8 mouse cellular contexts compared by ENCODE assay signal in the genomic region with DNA sequence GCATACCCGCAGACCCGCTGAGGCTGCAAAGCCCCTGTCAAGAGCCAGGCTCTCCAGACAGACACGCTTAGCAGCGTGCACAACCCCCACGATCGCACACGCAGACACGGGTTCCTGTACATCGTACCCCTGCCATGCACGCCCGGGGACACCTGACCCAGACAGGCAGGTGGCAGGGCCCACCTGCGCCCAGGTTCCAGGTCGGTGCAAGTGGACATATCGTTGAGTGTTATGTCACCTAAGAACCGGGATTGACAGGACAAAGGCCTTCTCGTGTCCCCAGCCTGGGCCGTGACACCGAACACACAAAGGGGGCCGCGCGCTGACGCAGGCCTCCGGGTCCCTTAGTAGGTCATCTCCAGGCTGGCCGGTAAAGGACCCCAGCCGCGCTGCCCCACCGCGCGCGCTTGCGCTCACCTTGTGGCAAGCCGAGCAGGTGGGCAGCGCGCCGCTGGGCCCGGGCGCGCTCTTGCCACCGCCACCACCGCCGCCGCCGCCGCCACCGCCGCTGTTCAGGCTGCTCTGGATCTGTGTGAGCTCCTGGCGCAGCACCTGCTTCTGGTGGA. TPM values are rescaled to one million over a fixed set of nuclear protein-coding genes. Genes with fewer than 3 reads are reported as not detected.
DNase-seq lines count a peak whose midpoint lies in the region; ATAC-seq lines count a peak whose summit lies in the region.

No protein-coding gene starts in this region.

- peak overlapping the region; percentile 30; the same call in 1 of the 2 replicates for H3K27ac ChIP-seq in lung, embryonic 16.5 days (ENCODE audit: low read length)
- H3K27ac ChIP-seq in hindbrain, embryonic 13.5 days: peak overlapping the region; percentile 86
- H3K27ac ChIP-seq in midbrain, embryonic 15.5 days: peak overlapping the region; percentile 80

- peak overlapping the region; percentile 96 for H3K4me2 ChIP-seq in lung, embryonic 16.5 days (ENCODE audit: low read depth, low read length)
- peak overlapping the region; percentile 98 for H3K4me2 ChIP-seq in hindbrain, embryonic 13.5 days
- peak overlapping the region; percentile 91 for H3K4me2 ChIP-seq in midbrain, embryonic 15.5 days

- no peaks in the 10 kb centered on the region for H3K9me3 ChIP-seq in lung, embryonic 16.5 days (ENCODE audit: control insufficient read depth, low read length)
- H3K9me3 ChIP-seq in hindbrain, embryonic 13.5 days: no peaks in the 10 kb centered on the region
- H3K9me3 ChIP-seq in midbrain, embryonic 15.5 days: no peaks in the 10 kb centered on the region

- H3K4me1 ChIP-seq in lung, embryonic 16.5 days (replicated peaks; ENCODE audit: control insufficient read depth, insufficient read depth, low read length): peaks cover 39% of the 10 kb centered on the region
- peaks cover 70% of the 10 kb centered on the region for H3K4me1 ChIP-seq in hindbrain, embryonic 13.5 days (replicated peaks)
- H3K4me1 ChIP-seq in midbrain, embryonic 15.5 days: peaks cover 63% of the 10 kb centered on the region

- 7% methylated on average over 42 of the region's 47 CpGs for WGBS in lung, embryonic 16.5 days
- 12% methylated on average over 46 of the region's 47 CpGs for WGBS in hindbrain, embryonic 13.5 days
- WGBS in midbrain, embryonic 15.5 days: 5% methylated on average over 47 of the region's 47 CpGs

- DNase-seq in adrenal gland, postnatal 14 days: peak; percentile 53
- no peak for DNase-seq in adrenal gland, postnatal 4 days (ENCODE audit: low spot score in 2 of 2)
- DNase-seq in lung, adult 18-20 months: no peak
- no peak for DNase-seq in frontal cortex, postnatal 14 days (ENCODE audit: low spot score in 2 of 2)
- DNase-seq in left cerebral cortex, postnatal 4 days: no peak

- intact Hi-C loops in left cerebral cortex, postnatal 4 days (cut with DNase I): no loop called here

- H3K4me3 ChIP-seq in lung, embryonic 16.5 days (ENCODE audit: low read length): peak overlapping the region; percentile 80
- H3K4me3 ChIP-seq in hindbrain, embryonic 13.5 days: peak overlapping the region; percentile 93
- H3K4me3 ChIP-seq in midbrain, embryonic 15.5 days: peak overlapping the region; percentile 84

- H3K9ac ChIP-seq in lung, embryonic 16.5 days (ENCODE audit: low read length): peak overlapping the region; percentile 78
- peak overlapping the region; percentile 93 for H3K9ac ChIP-seq in hindbrain, embryonic 13.5 days
- peak overlapping the region; percentile 82 for H3K9ac ChIP-seq in midbrain, embryonic 15.5 days

- H3K27me3 ChIP-seq in lung, embryonic 16.5 days (ENCODE audit: control insufficient read depth, insufficient read depth, low read depth, low read length): no peaks in the 10 kb centered on the region
- H3K27me3 ChIP-seq in hindbrain, embryonic 13.5 days: no peaks in the 10 kb centered on the region
- no peaks in the 10 kb centered on the region for H3K27me3 ChIP-seq in midbrain, embryonic 15.5 days (replicated peaks)

- H3K36me3 ChIP-seq in lung, embryonic 16.5 days (ENCODE audit: control insufficient read depth, insufficient read depth, low read length): no peaks in the 10 kb centered on the region
- no peaks in the 10 kb centered on the region for H3K36me3 ChIP-seq in hindbrain, embryonic 13.5 days
- H3K36me3 ChIP-seq in midbrain, embryonic 15.5 days (replicated peaks): no peaks in the 10 kb centered on the region

- ATAC-seq in lung, embryonic 16.5 days (ENCODE audit: low read depth): no peak
- ATAC-seq in hindbrain, embryonic 13.5 days (ENCODE audit: low FRiP score): no peak
- no peak for ATAC-seq in midbrain, embryonic 15.5 days (replicated peaks)

RNA-seq across cellular contexts. Expression of a gene that starts 1.3 kb away (rescaled TPM):
- total RNA-seq in adrenal gland, postnatal 14 days (2021): 41.0 and 46.2 TPM in 2 replicates
- 10 to 100 TPM; 60.9 to 65.2 TPM for total RNA-seq in adrenal gland, postnatal 4 days (2021)
- polyA plus RNA-seq in lung, embryonic 16.5 days (2015; fragmentation: Nextera tagmentation; extraction: Ambion mirVana): 13.0 and 14.4 TPM in 2 replicates
- polyA plus RNA-seq in hindbrain, embryonic 13.5 days (2015; fragmentation: Nextera tagmentation; extraction: Ambion mirVana): 27.5 and 28.3 TPM in 2 replicates
- 25.4 and 28.0 TPM in 2 replicates for polyA plus RNA-seq in midbrain, embryonic 15.5 days (2015; fragmentation: Nextera tagmentation; extraction: Ambion mirVana)
- total RNA-seq in left cerebral cortex, postnatal 4 days (2021): 100 to 1,000 TPM; 138 to 140 TPM

Comparison
In these comparisons a context has a peak if more than half of its experiments do, and no peak if none do; other contexts are left out.
1. H3K27ac ChIP-seq: peak in every context shown above with its lines; median percentile 86 in hindbrain, embryonic 13.5 days; 80 in midbrain, embryonic 15.5 days; 30 in lung, embryonic 16.5 days.